Mouse (Mus musculus) CH12.LX (cell line): Measurements from ENCODE around the gene Midn. TPM values are rescaled to one million over a fixed set of nuclear protein-coding genes. Genes with fewer than 3 reads are reported as not detected.

Experiments used
- DNase-seq: peaks from one replicate; pipeline ENCODE4 v3.0.0-alpha.2; 2013; ENCODE audit errors: extremely low read depth
- H3K27ac ChIP-seq: 2 replicates; pipeline ENCODE4 v1.5.1; 2012; ENCODE audit warnings: low read depth, mild to moderate bottlenecking, control low read depth, moderate library complexity; ENCODE audit not compliant: insufficient read depth
- H3K27me3 ChIP-seq: replicated peaks from 2 replicates; pipeline ENCODE3; 2012; ENCODE audit warnings: inconsistent platforms
- H3K36me3 ChIP-seq, 2 experiments: replicated peaks in 1 of 2; 2 replicates each; pipeline versions ENCODE3 to v1.6.1; 2012; ENCODE audit warnings: inconsistent platforms in 1 of 2, low read length in 1 of 2, mild to moderate bottlenecking in 1 of 2, mixed read lengths in 1 of 2, moderate library complexity in 1 of 2; ENCODE audit not compliant: control insufficient read depth in 1 of 2, insufficient read depth in 1 of 2
- H3K4me1 ChIP-seq, 2 experiments: 2 replicates each; pipeline ENCODE4 v1.6.1; 2012; ENCODE audit warnings: inconsistent platforms in 1 of 2, moderate library complexity in 1 of 2; ENCODE audit not compliant: insufficient read depth in 2 of 2, control insufficient read depth in 1 of 2
- H3K4me2 ChIP-seq: 2 replicates; pipeline ENCODE4 v1.6.1; 2012; ENCODE audit warnings: low read depth, mild to moderate bottlenecking, control low read depth; ENCODE audit not compliant: poor library complexity, insufficient read depth, severe bottlenecking
- H3K4me3 ChIP-seq, 3 experiments: fragments of 150-350 bp in 1 of 3; sonication (generic) in 1 of 3; replicated peaks in 1 of 3; 2 replicates each; pipeline versions ENCODE3 to v1.5.1; 2011 to 2012; ENCODE audit warnings: low read depth in 2 of 3, low read length in 2 of 3, mild to moderate bottlenecking in 2 of 3, moderate library complexity in 2 of 3, control low read depth in 1 of 3, improper control_type of control experiment in 1 of 3, inconsistent platforms in 1 of 3, mixed read lengths in 1 of 3; ENCODE audit not compliant: poor library complexity in 1 of 3
- H3K79me2 ChIP-seq: replicated peaks from 2 replicates; pipeline ENCODE4 v1.6.1; 2012; ENCODE audit warnings: mild to moderate bottlenecking, moderate library complexity; ENCODE audit not compliant: control insufficient read depth, poor library complexity, insufficient read depth, severe bottlenecking; ENCODE audit errors: extremely low read depth
- H3K9ac ChIP-seq: 2 replicates; pipeline ENCODE4 v1.6.1; 2012; ENCODE audit warnings: low read depth, mild to moderate bottlenecking, control low read depth, moderate library complexity; ENCODE audit not compliant: insufficient read depth
- H3K9me3 ChIP-seq: replicated peaks from 2 replicates; pipeline ENCODE3; 2012; ENCODE audit warnings: low read length, inconsistent platforms, mixed read lengths
- BHLHE40 ChIP-seq: IDR thresholded peaks from 2 replicates; pipeline ENCODE4 v1.6.1; 2011; ENCODE audit warnings: mild to moderate bottlenecking, low read depth, low read length, improper control_type of control experiment
- CHD1 ChIP-seq: IDR thresholded peaks from 2 replicates; pipeline ENCODE4 v1.6.1; 2012; ENCODE audit warnings: low read depth, low read length, improper control_type of control experiment, inconsistent platforms
- CHD2 ChIP-seq: IDR thresholded peaks from 2 replicates; pipeline ENCODE4 v1.6.1; 2011; ENCODE audit warnings: low read length, improper control_type of control experiment
- CTCF ChIP-seq, 2 experiments: IDR thresholded peaks in 1 of 2; conservative IDR thresholded peaks in 1 of 2; 2 replicates each; pipeline ENCODE4 v1.5.1; 2011 to 2012; ENCODE audit warnings: low read depth in 2 of 2, low read length in 2 of 2, improper control_type of control experiment in 1 of 2, inconsistent platforms in 1 of 2, mild to moderate bottlenecking in 1 of 2, moderate library complexity in 1 of 2
- ELF1 ChIP-seq: IDR thresholded peaks from 2 replicates; pipeline ENCODE4 v1.6.1; 2014; ENCODE audit warnings: low read depth, mild to moderate bottlenecking, inconsistent platforms, low read length, improper control_type of control experiment
- EP300 ChIP-seq: IDR thresholded peaks from 2 replicates; pipeline ENCODE4 v1.6.1; 2011; ENCODE audit warnings: low read length, improper control_type of control experiment
- ETS1 ChIP-seq: conservative IDR thresholded peaks from 2 replicates; pipeline ENCODE4 v1.6.1; 2012; ENCODE audit warnings: low read depth, mild to moderate bottlenecking, inconsistent platforms, low read length, improper control_type of control experiment, moderate library complexity
- GABPA ChIP-seq: IDR thresholded peaks from 2 replicates; pipeline ENCODE4 v1.6.1; 2012; ENCODE audit warnings: low read depth, low read length, improper control_type of control experiment, inconsistent platforms; ENCODE audit not compliant: insufficient replicate concordance
- HCFC1 ChIP-seq: IDR thresholded peaks from 2 replicates; pipeline ENCODE4 v1.6.1; 2012; ENCODE audit warnings: low read depth, mild to moderate bottlenecking, inconsistent platforms, low read length, improper control_type of control experiment
- IRF4 ChIP-seq: IDR thresholded peaks from 2 replicates; pipeline ENCODE4 v1.6.1; 2014; ENCODE audit warnings: low read depth, mild to moderate bottlenecking, inconsistent platforms, low read length, improper control_type of control experiment
- MAX ChIP-seq: IDR thresholded peaks from 2 replicates; pipeline ENCODE4 v1.6.1; 2011; ENCODE audit warnings: low read length, improper control_type of control experiment
- MAZ ChIP-seq: IDR thresholded peaks from 2 replicates; pipeline ENCODE4 v1.6.1; 2012; ENCODE audit warnings: low read depth, mild to moderate bottlenecking, inconsistent platforms, low read length, improper control_type of control experiment, moderate library complexity
- MEF2A ChIP-seq: IDR thresholded peaks from 2 replicates; pipeline ENCODE4 v1.6.1; 2014; ENCODE audit warnings: low read depth, mild to moderate bottlenecking, inconsistent platforms, low read length, improper control_type of control experiment, borderline replicate concordance
- MXI1 ChIP-seq: IDR thresholded peaks from 2 replicates; pipeline ENCODE4 v1.6.1; 2011; ENCODE audit warnings: mild to moderate bottlenecking, low read depth, low read length, improper control_type of control experiment
- MYC ChIP-seq: IDR thresholded peaks from 2 replicates; pipeline ENCODE4 v1.6.1; 2011; ENCODE audit warnings: low read depth, mild to moderate bottlenecking, improper control_type of control experiment, low read length
- NELFE ChIP-seq: IDR thresholded peaks from 2 replicates; pipeline ENCODE4 v1.6.1; 2011; ENCODE audit warnings: low read depth, low read length, improper control_type of control experiment
- NRF1 ChIP-seq: IDR thresholded peaks from 2 replicates; pipeline ENCODE4 v1.6.1; 2014; ENCODE audit warnings: low read depth, mild to moderate bottlenecking, inconsistent platforms, low read length, improper control_type of control experiment, moderate library complexity
- POLR2A ChIP-seq: IDR thresholded peaks from 2 replicates; pipeline ENCODE4 v1.6.1; 2011; ENCODE audit warnings: low read depth, mild to moderate bottlenecking, improper control_type of control experiment, low read length
- RCOR1 ChIP-seq: conservative IDR thresholded peaks from 2 replicates; pipeline ENCODE4 v1.6.1; 2012; ENCODE audit warnings: low read depth, mild to moderate bottlenecking, inconsistent platforms, low read length, improper control_type of control experiment
- SIN3A ChIP-seq: IDR thresholded peaks from 2 replicates; pipeline ENCODE4 v1.6.1; 2012; ENCODE audit warnings: low read length, improper control_type of control experiment, inconsistent platforms
- SMC3 ChIP-seq: IDR thresholded peaks from 2 replicates; pipeline ENCODE4 v1.6.1; 2011; ENCODE audit warnings: low read depth, low read length, improper control_type of control experiment
- TBP ChIP-seq: conservative IDR thresholded peaks from 2 replicates; pipeline ENCODE4 v1.6.1; 2011; ENCODE audit warnings: low read depth, low read length, improper control_type of control experiment
- TCF12 ChIP-seq: IDR thresholded peaks from 2 replicates; pipeline ENCODE4 v1.6.1; 2014; ENCODE audit warnings: low read depth, mild to moderate bottlenecking, inconsistent platforms, low read length, improper control_type of control experiment
- USF2 ChIP-seq: conservative IDR thresholded peaks from 2 replicates; pipeline ENCODE4 v1.6.1; 2011; ENCODE audit warnings: low read depth, low read length, improper control_type of control experiment
- ZMIZ1 ChIP-seq: IDR thresholded peaks from 2 replicates; pipeline ENCODE4 v1.6.1; 2012; ENCODE audit warnings: low read depth, mild to moderate bottlenecking, inconsistent platforms, low read length, improper control_type of control experiment
- dilution Hi-C: fragments of 300-500 bp; cut with MboI; formaldehyde crosslinking; loops from 2 replicates; pipeline ENCODE4 v1.14.3; 2020; ENCODE audit warnings: low sequenced_read_pairs; ENCODE audit not compliant: extremely low pct_unique_long_range_greater_than_20kb, extremely low pct_ligation_motif_present
- in situ Hi-C: fragments of 300-500 bp; cut with MboI; formaldehyde crosslinking; loops from 3 replicates; pipeline ENCODE4 v1.14.3; 2019; ENCODE audit warnings: low sequenced_read_pairs, low pct_ligation_motif_present, low pct_unique_long_range_greater_than_20kb, mixed read lengths
- polyA plus RNA-seq: library from polyadenylated mRNA; unstranded; fragments of >175 nt; gene quantifications from 2 replicates; pipeline ENCODE4 v1.2.1, GENCODE M21; 2012; ENCODE audit warnings: low read depth; ENCODE audit not compliant: insufficient read length
- total RNA-seq, 2 experiments: library from RNA; depleted of rRNA; stranded (reverse); fragments of 300-350 nt in 1 of 2; fragments of >200 nt in 1 of 2; gene quantifications; 2 replicates each; pipeline ENCODE4 v1.2.3; 2012 to 2014

Midn gene
- total and polyA plus RNA-seq, 3 experiments, result 4.7 to 33.2 (median 16.2) TPM

DNA sequence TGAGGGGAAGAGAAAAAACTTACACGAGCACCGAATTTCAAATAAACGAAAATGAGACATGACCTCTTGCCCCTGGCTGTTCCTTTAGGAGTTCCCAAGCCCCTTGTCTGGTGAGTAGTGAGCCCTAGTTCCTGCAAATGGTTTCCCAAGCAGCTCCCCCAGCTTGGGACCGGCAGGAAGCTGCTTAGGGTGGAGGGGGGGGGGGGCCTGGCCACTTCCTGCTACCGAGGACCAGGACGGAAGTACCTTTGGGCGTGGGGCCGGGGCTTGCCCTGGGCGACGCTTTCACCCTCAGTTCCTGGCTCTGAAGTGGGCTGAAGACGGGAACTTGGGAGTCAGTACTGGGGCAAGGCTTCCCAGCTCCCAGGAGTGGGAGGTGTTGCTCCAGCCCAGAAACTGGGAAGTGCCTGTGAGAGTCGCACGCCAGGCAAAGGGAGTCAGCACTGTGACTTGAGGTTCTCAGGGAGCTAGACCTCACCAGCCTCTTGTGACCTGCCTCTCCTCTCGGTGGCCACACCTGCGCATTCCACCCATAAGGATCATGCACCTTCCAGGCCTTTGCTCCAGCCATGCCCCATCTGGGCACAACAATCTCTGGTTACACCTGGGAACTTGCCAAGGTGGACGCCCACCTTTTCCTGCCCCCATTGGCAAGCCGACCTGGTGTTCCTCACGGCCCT, 10.4 kb downstream of the Midn start (continued):
- TF ChIP-seq MAZ (no peak), BHLHE40 (no peak)

DNA sequence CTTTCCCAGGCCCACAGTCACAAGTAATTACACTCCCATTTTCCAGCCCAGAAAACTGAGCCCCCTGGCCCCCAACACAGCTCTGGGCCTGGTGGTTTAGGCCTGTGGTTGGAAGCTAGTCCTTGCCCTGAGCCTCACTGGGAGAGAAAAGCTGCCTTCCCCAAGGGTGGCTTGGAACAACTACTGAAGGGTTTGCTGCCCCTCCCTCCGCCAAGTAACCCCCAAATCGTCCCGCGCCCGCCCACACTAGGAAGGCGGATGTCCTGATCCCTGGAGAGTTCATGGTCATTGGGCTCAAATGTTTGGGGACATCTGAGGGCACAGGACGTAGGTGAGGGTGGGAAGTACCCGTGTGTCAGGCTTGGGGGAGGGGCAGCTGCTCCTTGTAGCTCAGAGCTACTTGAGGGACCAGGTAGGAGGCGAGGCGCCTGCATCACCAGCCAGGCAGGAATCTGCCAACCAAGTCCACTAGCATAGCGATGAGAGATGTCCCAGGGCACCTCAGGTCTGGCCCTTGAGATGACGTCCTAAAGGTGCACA, 11.0 kb downstream of the Midn start:
- peaks cover 35 to 87% of the 10 kb centered on the region in 2 experiments for H3K4me1 ChIP-seq
- DNase-seq, result no peak
- peaks cover 28 to 36% of the 10 kb centered on the region in 2 experiments for H3K36me3 ChIP-seq

DNA sequence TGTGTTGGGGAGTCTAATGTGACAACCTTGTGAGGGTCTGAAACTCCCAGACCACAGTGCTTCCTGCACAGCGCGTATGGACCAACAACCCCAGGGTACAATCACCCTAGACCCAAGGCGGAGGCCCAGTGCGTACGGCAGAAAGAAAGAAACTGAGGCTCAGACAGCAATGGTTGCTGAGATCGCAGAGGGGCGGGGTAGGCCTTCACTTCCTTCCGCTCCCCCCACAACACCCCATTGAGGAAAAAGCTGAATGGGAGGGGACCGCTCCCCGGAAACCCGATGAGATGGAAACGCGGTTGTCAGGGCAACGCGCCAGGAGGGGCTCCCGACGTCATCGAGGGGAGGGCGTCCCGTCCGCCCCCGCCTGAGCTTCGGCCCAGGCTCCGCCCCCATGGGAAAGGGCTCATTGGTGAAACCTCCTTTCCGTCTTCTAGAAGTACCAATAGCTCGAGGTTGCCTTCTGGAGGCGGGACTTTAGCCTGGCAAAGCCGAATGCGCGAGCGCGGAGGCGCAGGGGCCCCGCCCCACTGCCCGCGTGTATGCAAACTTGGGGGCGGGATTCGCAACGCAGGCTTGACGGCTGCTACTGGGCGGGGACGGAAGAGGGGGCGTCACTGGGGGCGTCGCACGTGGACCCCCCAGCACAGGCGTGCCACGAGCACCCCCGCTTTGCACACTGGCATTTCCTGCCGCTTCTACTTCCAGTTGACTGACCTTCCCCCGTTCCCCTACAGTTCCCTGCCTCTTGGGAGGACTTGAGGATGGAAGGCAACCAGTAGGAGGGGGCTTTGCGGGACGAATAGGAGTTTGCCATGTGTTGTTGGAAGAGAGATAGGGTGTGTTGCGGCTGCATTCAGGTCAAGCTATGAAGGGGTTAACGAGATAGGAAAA, 11.7 kb downstream of the Midn start:
- peak overlapping the region; percentile 92 for H3K27ac ChIP-seq
- no peaks in the 10 kb centered on the region for H3K27me3 ChIP-seq
- DNase-seq, result peak; percentile 99
- H3K36me3 ChIP-seq, result peaks cover 21 to 29% of the 10 kb centered on the region in 2 experiments
- TF ChIP-seq ETS1, result peak; percentile 59
- TF ChIP-seq MAX, result peak; percentile 86
- peak; percentile 82 for TF ChIP-seq MYC
- peak; percentile 87 for TF ChIP-seq NRF1
- TF ChIP-seq RCOR1, result no peak
- TF ChIP-seq GABPA, result no peak
- peak; percentile 98 for TF ChIP-seq MXI1
- TF ChIP-seq ZMIZ1, result no peak
- peak; percentile 55 for TF ChIP-seq TCF12
- TF ChIP-seq ELF1, result peak; percentile 90
- TF ChIP-seq SMC3, result no peak
- no peak for TF ChIP-seq CHD1
- TF ChIP-seq BHLHE40, result peak; percentile 96
- TF ChIP-seq NELFE, result peak; percentile 28; the same call in 1 of the 2 replicates
- no peak for TF ChIP-seq USF2
- TF ChIP-seq POLR2A, result peak; percentile 54
- TF ChIP-seq CHD2, result peak; percentile 75; the same call in 1 of the 2 replicates
- peak; percentile 48; the same call in 1 of the 2 replicates for TF ChIP-seq TBP
- TF ChIP-seq SIN3A, result peak; percentile 92
- TF ChIP-seq HCFC1, result peak; percentile 67
- TF ChIP-seq EP300, result no peak
- TF ChIP-seq MEF2A, result peak; percentile 21; the same call in 1 of the 2 replicates
- no peak for TF ChIP-seq CTCF (conservative IDR thresholded peaks at IDR 0.05 in 1 of 2, IDR thresholded peaks at IDR 0.05 in 1 of 2; ENCODE audit: low read depth in 2 of 2, low read length in 2 of 2)
- peak; percentile 99 for TF ChIP-seq MAZ
- H3K9ac ChIP-seq, result peak overlapping the region; percentile 63
- in situ Hi-C loops, result no loop called here
- H3K79me2 ChIP-seq, result no peaks in the 10 kb centered on the region
- H3K4me2 ChIP-seq, result peak overlapping the region; percentile 61
- H3K4me3 ChIP-seq, result peak overlapping the region; percentile 51 to 66 (median 54)
- peaks cover 35 to 87% of the 10 kb centered on the region in 2 experiments for H3K4me1 ChIP-seq
- H3K9me3 ChIP-seq, result no peaks in the 10 kb centered on the region
- dilution Hi-C loops, result no loop called here

More for the DNA sequence above, 11.0 kb downstream of the Midn start:
- Histone ChIP-seq H3K79me2 (no peaks in the 10 kb centered on the region), H3K27me3 (no peaks in the 10 kb centered on the region), H3K4me3 (peak overlapping the region; percentile 51 to 66 (median 54)), H3K27ac (peak overlapping the region; percentile 92), H3K9me3 (no peaks in the 10 kb centered on the region), H3K9ac (peak overlapping the region; percentile 63), H3K4me2 (peak overlapping the region; percentile 61)
- in situ Hi-C loops, result no loop called here
- TF ChIP-seq MXI1 (no peak), IRF4 (peak; percentile 7; the same call in 1 of the 2 replicates), CHD2 (peak; percentile 62), CTCF (conservative IDR thresholded peaks at IDR 0.05 in 1 of 2, IDR thresholded peaks at IDR 0.05 in 1 of 2; ENCODE audit: low read depth in 2 of 2, low read length in 2 of 2) (no peak), ZMIZ1 (peak; percentile 51)
- dilution Hi-C loops, result no loop called here
